Mouse (Mus musculus) neutrophil, adult 59 days (primary cell): ENCODE measurements around the gene Npas4. TPM values are rescaled to one million over a fixed set of nuclear protein-coding genes. Genes with fewer than 3 reads are reported as not detected.

ENCODE experiments used
- total RNA-seq, 2 experiments: library from RNA; stranded (reverse); gene quantifications; 1 replicate in 1 of 2; 2 replicates in 1 of 2; pipeline ENCODE4 v1.2.4; 2023

Gene Npas4
- not detected for total RNA-seq

DNA sequence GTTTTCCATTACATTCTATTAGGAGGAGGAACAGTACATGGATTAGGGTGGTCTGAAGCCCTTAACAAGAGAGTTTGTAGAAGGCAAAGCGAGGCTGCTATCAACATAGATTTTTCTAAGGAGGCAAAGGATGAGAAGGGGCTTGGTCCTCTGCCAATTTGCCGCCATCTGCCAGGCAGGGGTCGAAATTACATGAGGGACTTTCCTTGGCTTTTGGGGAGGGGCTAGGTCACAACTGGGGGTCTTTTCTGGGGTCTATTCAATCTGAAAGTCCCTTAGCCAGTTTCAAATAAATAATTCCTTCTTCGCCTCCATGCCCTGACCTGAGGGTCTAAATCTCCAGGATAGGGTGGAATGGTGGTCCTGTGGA is at the start of gene Npas4:
Npas4 (minus strand) TSS at position 61 of the 370 bp plus-strand sequence.

GRCm38 (mm10) chr19:5038709-5039156 is 48.6 kb upstream of the Npas4 start, which contains the start of the genes B4gat1 and AC124502.3:
B4gat1 (plus strand) TSS chr19:5038826.
AC124502.3 (plus strand) TSS chr19:5038891.

GRCm38 (mm10) chr19:5023621-5024479 is 33.7 kb upstream of the Npas4 start, which contains the start of gene Slc29a2:
Slc29a2 (plus strand) TSS chr19:5023860.

DNA sequence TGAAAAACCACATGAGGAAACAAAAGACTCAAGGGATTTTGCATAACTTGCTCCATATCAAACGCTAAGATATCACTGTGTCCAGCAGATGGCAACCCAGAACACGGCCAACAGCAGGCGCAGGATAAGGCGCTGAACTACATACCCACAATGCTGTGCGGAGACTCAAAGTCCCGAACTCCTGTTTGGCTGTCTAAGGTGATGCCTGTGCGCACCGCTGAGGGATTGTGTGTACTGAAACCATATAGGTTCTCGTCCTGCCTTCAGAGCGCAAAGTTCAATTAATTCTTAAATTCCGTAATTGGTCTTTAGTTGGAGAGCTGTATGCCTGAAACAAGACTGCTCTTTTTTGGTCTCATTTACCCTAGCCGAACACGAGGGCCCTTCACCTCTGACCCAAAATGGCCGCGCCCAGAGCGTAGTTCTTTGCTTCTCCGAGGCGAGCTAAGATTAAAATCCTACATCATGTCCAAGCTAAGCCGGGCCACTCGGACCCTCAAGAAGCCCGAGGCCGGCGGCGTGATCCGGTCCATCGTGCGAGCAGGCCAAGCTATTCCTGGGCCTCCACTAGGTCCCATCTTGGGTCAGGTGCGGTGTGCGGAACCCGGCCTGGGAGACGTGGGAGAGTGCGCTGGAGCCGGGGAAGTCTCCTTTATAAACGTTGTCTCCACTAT is 28.1 kb downstream of the Npas4 start, which contains the start of gene Mrpl11:
Mrpl11 (plus strand) TSS at position 220 of the 674 bp plus-strand sequence.

DNA sequence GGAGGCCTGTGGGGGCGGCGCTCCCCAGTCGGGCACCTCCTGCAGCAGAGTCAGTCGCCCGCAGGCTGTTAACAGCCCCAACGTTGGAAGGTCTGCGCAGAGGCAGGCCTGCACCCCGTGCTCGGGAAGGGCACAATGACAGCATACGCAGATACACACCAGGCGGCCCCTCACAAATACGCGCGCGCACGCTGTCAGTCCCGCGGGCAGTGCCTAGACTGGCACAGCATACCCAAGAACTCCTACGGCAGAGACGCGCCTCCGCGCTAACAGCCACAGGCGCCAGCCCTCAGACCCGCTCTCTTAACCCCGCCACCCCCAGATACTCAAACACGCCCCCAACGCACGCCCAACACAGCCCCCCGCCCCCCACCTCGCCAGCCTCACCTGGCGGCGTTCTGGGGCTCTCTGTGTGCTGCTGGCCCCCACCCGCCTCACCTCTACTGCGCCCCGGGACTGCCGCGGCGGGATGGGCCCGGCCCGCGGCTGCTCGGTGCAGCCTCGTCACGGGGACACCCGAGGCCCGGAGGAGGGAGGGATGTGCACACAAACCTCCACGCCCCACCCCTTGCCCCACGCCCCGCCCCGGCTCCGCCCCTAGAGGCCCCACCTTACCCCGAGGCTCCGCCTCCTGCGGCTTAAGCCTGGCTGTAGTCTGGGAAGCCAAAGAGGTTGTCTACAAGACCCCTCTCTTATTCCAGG is 47.4 kb downstream of the Npas4 start, which contains the start of gene Peli3:
Peli3 (minus strand) TSS at position 577 of the 702 bp plus-strand sequence.

Other genes starting within 250 kb of the Npas4 start
- gene Rbm4b, start 233.8 kb downstream of the Npas4 start, total RNA-seq, result 1 to 10 TPM; 6.2 to 8.2 TPM
- gene Rbm4, start 196.4 kb downstream of the Npas4 start, total RNA-seq, result 10 to 100 TPM; 36.7 to 43.1 TPM
- gene Gm21992, start 178.7 kb downstream of the Npas4 start, total RNA-seq, result 10 to 100 TPM; 12.2 to 18.1 TPM
- 10 to 100 TPM; 47.6 to 49.2 TPM for gene Rbm14, start 178.7 kb downstream of the Npas4 start, total RNA-seq
- gene Ccs, start 151.0 kb downstream of the Npas4 start, total RNA-seq, result 10 to 100 TPM; 12.8 to 19.1 TPM
- gene Ccdc87, start 150.9 kb downstream of the Npas4 start, total RNA-seq, result not detected
- gene Ctsf, start 135.2 kb downstream of the Npas4 start, total RNA-seq, result 1 to 10 TPM; 2.0 to 4.6 TPM
- under 1 TPM; 0.16 to 0.29 TPM for gene Actn3, start 112.4 kb downstream of the Npas4 start, total RNA-seq
- gene Zdhhc24, start 111.6 kb downstream of the Npas4 start, total RNA-seq, result 1 to 10 TPM; 6.1 to 6.4 TPM
- gene Bbs1, start 83.7 kb downstream of the Npas4 start, total RNA-seq, result under 1 TPM; 0.29 to 0.51 TPM
- 10 to 100 TPM; 49.1 to 52.7 TPM for gene Dpp3, start 62.0 kb downstream of the Npas4 start, total RNA-seq
- gene Peli3, start 47.2 kb downstream of the Npas4 start, total RNA-seq, result not detected
- gene Mrpl11, start 28.2 kb downstream of the Npas4 start, total RNA-seq, result 10 to 100 TPM; 10.0 to 13.0 TPM
- gene Slc29a2, start 33.5 kb upstream of the Npas4 start, total RNA-seq, result 1 to 10 TPM in 1 of 2 experiments, under 1 TPM in 1; 0.62 to 1.6 TPM
- 1 to 10 TPM; 4.2 to 5.6 TPM for gene B4gat1, start 48.5 kb upstream of the Npas4 start, total RNA-seq
- not detected for gene AC124502.3, start 48.6 kb upstream of the Npas4 start, total RNA-seq
- 10 to 100 TPM; 37.0 to 38.6 TPM for gene Brms1, start 51.0 kb upstream of the Npas4 start, total RNA-seq
- gene Rin1, start 60.2 kb upstream of the Npas4 start, total RNA-seq, result 1 to 10 TPM in 1 of 2 experiments, under 1 TPM in 1; 1.00 to 1.7 TPM
- gene Cd248, start 77.8 kb upstream of the Npas4 start, total RNA-seq, result not detected
- gene Tmem151a, start 95.2 kb upstream of the Npas4 start, total RNA-seq, result not detected
- 10 to 100 TPM; 13.7 to 18.4 TPM for gene Yif1a, start 98.2 kb upstream of the Npas4 start, total RNA-seq
- gene Cnih2, start 108.2 kb upstream of the Npas4 start, total RNA-seq, result under 1 TPM; 0.27 to 0.93 TPM
- 100 to 1,000 TPM; 135 to 146 TPM for gene Rab1b, start 116.8 kb upstream of the Npas4 start, total RNA-seq
- 10 to 100 TPM; 10.1 to 12.8 TPM for gene Klc2, start 128.2 kb upstream of the Npas4 start, total RNA-seq